In genomic region chr6:101270095-101270826, GRCm38 (mm10) we compare ENCODE assay signal across 14 mouse cellular contexts.
DNase-seq lines count a peak whose midpoint lies in the region; ATAC-seq and TF ChIP-seq lines count a peak whose summit lies in the region.
"Had no signal": no experiment of that assay in that cellular context is flagged by ENCODE, and none has a peak within 500 bp of the region (broad histone marks: within the 10 kb centered on the region; RNA-seq: fewer than 3 reads in every experiment).

No protein-coding gene starts in this region.

- no peaks in the 10 kb centered on the region for H3K27me3 ChIP-seq in heart, postnatal 0 days (ENCODE audit: control insufficient read depth, insufficient read depth, low read length)
- peaks cover 65% of the 10 kb centered on the region for H3K27me3 ChIP-seq in midbrain, embryonic 10.5 days (ENCODE audit: low read depth, poor library complexity, severe bottlenecking)
- peaks cover 11% of the 10 kb centered on the region for H3K27me3 ChIP-seq in midbrain, embryonic 11.5 days (ENCODE audit: control insufficient read depth, insufficient read depth, low read length)
- H3K27me3 ChIP-seq in stomach, postnatal 0 days (ENCODE audit: control insufficient read depth, insufficient read depth, low read length), result no peaks in the 10 kb centered on the region
- peaks cover 17% of the 10 kb centered on the region for H3K27me3 ChIP-seq in midbrain, embryonic 14.5 days (ENCODE audit: control insufficient read depth, insufficient read depth, low read length)
- H3K27me3 ChIP-seq: CH12.LX; megakaryocyte, embryonic 14.5 days had no signal

- 44% methylated on average over 7 of the region's 7 CpGs for WGBS in heart, postnatal 0 days
- 53% methylated on average over 7 of the region's 7 CpGs for WGBS in midbrain, embryonic 10.5 days
- 47% methylated on average over 7 of the region's 7 CpGs for WGBS in midbrain, embryonic 11.5 days
- WGBS in stomach, postnatal 0 days, result 40% methylated on average over 7 of the region's 7 CpGs
- 65% methylated on average over 7 of the region's 7 CpGs for WGBS in midbrain, embryonic 14.5 days

- intact Hi-C loops in heart, postnatal 14 days (cut with DNase I), result loop anchor here (10.0 kb wide), 1 partner anchor 65 kb away; no protein-coding TSS in a partner anchor

- peak overlapping the region; percentile 90 for H3K27ac ChIP-seq in heart, postnatal 0 days (ENCODE audit: low read depth)
- H3K27ac ChIP-seq in midbrain, embryonic 10.5 days (replicated peaks), result peak overlapping the region; percentile 52; the same call in 1 of the 2 replicates
- no peak overlapping the region for H3K27ac ChIP-seq in midbrain, embryonic 11.5 days (ENCODE audit: low read depth, low read length)
- peak overlapping the region; percentile 36; the same call in 1 of the 2 replicates for H3K27ac ChIP-seq in stomach, postnatal 0 days (replicated peaks)
- H3K27ac ChIP-seq in midbrain, embryonic 14.5 days (replicated peaks; ENCODE audit: low read depth, low read length), result no peak overlapping the region
- H3K27ac ChIP-seq: kidney, postnatal 0 days had no signal

- no peak for TF ChIP-seq EP300 in heart, postnatal 0 days (IDR thresholded peaks at IDR 0.05; ENCODE audit: low read depth)
- no peak for TF ChIP-seq EP300 in stomach, postnatal 0 days (optimal IDR thresholded peaks at IDR 0.05)

- no peak for TF ChIP-seq CTCF in heart, postnatal 0 days (IDR thresholded peaks at IDR 0.05; ENCODE audit: low read depth)
- TF ChIP-seq CTCF in stomach, postnatal 0 days (IDR thresholded peaks at IDR 0.05; ENCODE audit: low read depth), result peak; percentile 2; the same call in 1 of the 2 replicates

- no peak for DNase-seq in heart, postnatal 0 days (ENCODE audit: low spot score)
- DNase-seq in heart, postnatal 14 days, result no peak
- DNase-seq in midbrain, embryonic 10.5 days (ENCODE audit: low spot score), result no peak
- no peak for DNase-seq in midbrain, embryonic 11.5 days (ENCODE audit: low spot score, missing footprints)
- DNase-seq in kidney, postnatal 14 days, result peak; percentile 33
- no peak for DNase-seq in stomach, postnatal 0 days (ENCODE audit: low spot score)
- DNase-seq in layer of hippocampus, adult 11-12 months (ENCODE audit: low spot score), result no peak
- no peak for DNase-seq in midbrain, embryonic 14.5 days
- DNase-seq: cerebellum, postnatal 14 days; gastrocnemius, postnatal 36 days had no signal

- peaks cover 78% of the 10 kb centered on the region for H3K4me1 ChIP-seq in heart, postnatal 0 days (ENCODE audit: control insufficient read depth, insufficient read depth)
- H3K4me1 ChIP-seq in midbrain, embryonic 10.5 days, result peaks cover 67% of the 10 kb centered on the region
- H3K4me1 ChIP-seq in midbrain, embryonic 11.5 days (ENCODE audit: control insufficient read depth, insufficient read depth, low read length), result peaks cover 23% of the 10 kb centered on the region; the same call in 1 of the 2 replicates
- peaks cover 8% of the 10 kb centered on the region for H3K4me1 ChIP-seq in stomach, postnatal 0 days (replicated peaks; ENCODE audit: control insufficient read depth, insufficient read depth)
- no peaks in the 10 kb centered on the region for H3K4me1 ChIP-seq in midbrain, embryonic 14.5 days (ENCODE audit: control insufficient read depth, insufficient read depth, low read length)
- H3K4me1 ChIP-seq: megakaryocyte, embryonic 14.5 days had no signal

- H3K9me3 ChIP-seq in heart, postnatal 0 days (replicated peaks; ENCODE audit: control insufficient read depth, low read length), result no peaks in the 10 kb centered on the region
- no peaks in the 10 kb centered on the region for H3K9me3 ChIP-seq in midbrain, embryonic 10.5 days (replicated peaks)
- H3K9me3 ChIP-seq in midbrain, embryonic 11.5 days (ENCODE audit: control insufficient read depth, low read length), result no peaks in the 10 kb centered on the region
- H3K9me3 ChIP-seq in stomach, postnatal 0 days (ENCODE audit: control insufficient read depth, low read length), result no peaks in the 10 kb centered on the region
- H3K9me3 ChIP-seq in midbrain, embryonic 14.5 days (ENCODE audit: control insufficient read depth, low read length), result no peaks in the 10 kb centered on the region
- H3K9me3 ChIP-seq: megakaryocyte, embryonic 14.5 days had no signal

- H3K4me2 ChIP-seq in heart, postnatal 0 days (ENCODE audit: low read depth, low read length), result no peak overlapping the region
- no peak overlapping the region for H3K4me2 ChIP-seq in midbrain, embryonic 11.5 days
- no peak overlapping the region for H3K4me2 ChIP-seq in stomach, postnatal 0 days (replicated peaks; ENCODE audit: low read depth)
- no peak overlapping the region for H3K4me2 ChIP-seq in midbrain, embryonic 14.5 days (ENCODE audit: low read length)

- no peak overlapping the region for H3K9ac ChIP-seq in heart, postnatal 0 days (replicated peaks; ENCODE audit: low read depth, low read length)
- H3K9ac ChIP-seq in midbrain, embryonic 11.5 days (ENCODE audit: low read length), result no peak overlapping the region
- H3K9ac ChIP-seq in stomach, postnatal 0 days (ENCODE audit: low read length), result no peak overlapping the region
- H3K9ac ChIP-seq in midbrain, embryonic 14.5 days (replicated peaks; ENCODE audit: low read length), result no peak overlapping the region

- no peak for ATAC-seq in heart, postnatal 0 days (ENCODE audit: insufficient read depth, low read depth)
- no peak for ATAC-seq in midbrain, embryonic 11.5 days (ENCODE audit: low FRiP score)
- no peak for ATAC-seq in stomach, postnatal 0 days (ENCODE audit: low FRiP score, low TSS enrichment)
- ATAC-seq in midbrain, embryonic 14.5 days (ENCODE audit: low FRiP score, low TSS enrichment), result no peak
- ATAC-seq: forebrain, embryonic 14.5 days had no signal

- H3K4me3 ChIP-seq in heart, postnatal 0 days (ENCODE audit: low read depth, low read length), result no peak overlapping the region
- H3K4me3 ChIP-seq in midbrain, embryonic 10.5 days, result no peak overlapping the region
- no peak overlapping the region for H3K4me3 ChIP-seq in midbrain, embryonic 11.5 days (ENCODE audit: low read depth, low read length)
- no peak overlapping the region for H3K4me3 ChIP-seq in stomach, postnatal 0 days (ENCODE audit: low read depth, low read length)
- H3K4me3 ChIP-seq in midbrain, embryonic 14.5 days (replicated peaks; ENCODE audit: low read depth, low read length), result no peak overlapping the region
- H3K4me3 ChIP-seq: megakaryocyte, embryonic 14.5 days had no signal

- peaks cover 5% of the 10 kb centered on the region; the same call in 1 of the 2 replicates for H3K36me3 ChIP-seq in heart, postnatal 0 days (replicated peaks; ENCODE audit: control insufficient read depth, insufficient read depth, low read length)
- H3K36me3 ChIP-seq in midbrain, embryonic 10.5 days, result no peaks in the 10 kb centered on the region
- no peaks in the 10 kb centered on the region for H3K36me3 ChIP-seq in midbrain, embryonic 11.5 days (ENCODE audit: control insufficient read depth, insufficient read depth, low read length)
- H3K36me3 ChIP-seq in stomach, postnatal 0 days (ENCODE audit: control insufficient read depth, insufficient read depth, low read length), result no peaks in the 10 kb centered on the region
- H3K36me3 ChIP-seq in midbrain, embryonic 14.5 days (ENCODE audit: control insufficient read depth, insufficient read depth, low read length), result no peaks in the 10 kb centered on the region

Comparison
In these comparisons a context has a peak if more than half of its experiments do, and no peak if none do; other contexts are left out.
1. H3K27ac ChIP-seq: peak in heart, postnatal 0 days (single experiment), midbrain, embryonic 10.5 days (single experiment) and stomach, postnatal 0 days (single experiment); none in midbrain, embryonic 11.5 days (single experiment) and midbrain, embryonic 14.5 days (single experiment).